Mouse (Mus musculus): ENCODE measurements around the gene Eif3k. TPM values are rescaled to one million over a fixed set of nuclear protein-coding genes. Genes with fewer than 3 reads are reported as not detected.
"Not testable (repeated sequence)": the region's sequence is repeated elsewhere in the genome, so short reads cannot be mapped to it uniquely, and the experiment has no call there.

The Eif3k gene
- polyA plus RNA-seq, 1 experiment: 343 TPM

- Histone ChIP-seq H3K27me3 (replicated peaks; ENCODE audit: control insufficient read depth, insufficient read depth, low read length) (no peaks in the 10 kb centered on the region), H3K36me3 (ENCODE audit: control insufficient read depth, insufficient read depth, low read length) (no peaks in the 10 kb centered on the region), H3K4me3 (ENCODE audit: insufficient read depth, low read depth, low read length) (no peak overlapping the region), H3K4me1 (ENCODE audit: control insufficient read depth, insufficient read depth, low read length) (peaks cover 18% of the 10 kb centered on the region), H3K27ac (ENCODE audit: insufficient read depth, low read depth, low read length) (no peak overlapping the region; the same call in 1 of the 2 replicates)
- TF ChIP-seq CTCF (conservative IDR thresholded peaks at IDR 0.05; ENCODE audit: insufficient read depth, insufficient read length, low read depth, low read length): no peak
- DNase-seq: peak; percentile 75
- 39% methylated on average over 6 of the region's 6 CpGs for WGBS
These were observed 9.8 kb downstream of the Eif3k start for GRCm38 (mm10) chr7:28971770-28972269.

DNA sequence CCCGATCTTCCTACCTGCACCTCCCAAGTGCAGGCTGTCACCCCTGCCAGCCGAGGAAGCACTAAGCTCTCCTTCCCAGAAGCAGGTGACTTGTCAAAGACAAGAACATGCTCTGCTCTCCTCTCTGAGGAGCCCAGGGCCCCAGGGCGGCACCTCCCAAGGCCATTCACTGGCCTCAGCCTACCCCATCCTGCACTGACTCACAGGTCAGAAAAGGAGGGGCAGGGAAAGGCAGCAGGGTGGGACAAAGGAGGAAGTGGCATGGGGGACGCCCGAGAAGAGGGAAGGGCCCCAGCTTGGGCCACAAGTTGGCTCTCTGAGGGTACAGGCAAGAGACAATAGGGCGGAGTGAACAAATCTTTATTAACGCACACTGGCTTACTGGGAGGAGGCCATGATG lies 10.6 kb downstream of the Eif3k start:
- TF ChIP-seq CTCF (conservative IDR thresholded peaks at IDR 0.05; ENCODE audit: insufficient read depth, insufficient read length, low read depth, low read length) (no peak), POLR2A (IDR thresholded peaks at IDR 0.05; ENCODE audit: low read depth, low read length) (no peak)
- whole genome bisulfite sequencing: 83% methylated on average over 7 of the region's 7 CpGs
- H3K4me1 ChIP-seq (ENCODE audit: control insufficient read depth, insufficient read depth, low read length): peaks cover 18% of the 10 kb centered on the region
- no peaks in the 10 kb centered on the region for H3K36me3 ChIP-seq (ENCODE audit: control insufficient read depth, insufficient read depth, low read length)
- H3K27ac ChIP-seq (ENCODE audit: insufficient read depth, low read depth, low read length): no peak overlapping the region
- no peaks in the 10 kb centered on the region for H3K27me3 ChIP-seq (replicated peaks; ENCODE audit: control insufficient read depth, insufficient read depth, low read length)
- no peak overlapping the region for H3K4me3 ChIP-seq (ENCODE audit: insufficient read depth, low read depth, low read length)
- DNase-seq: no peak

DNA sequence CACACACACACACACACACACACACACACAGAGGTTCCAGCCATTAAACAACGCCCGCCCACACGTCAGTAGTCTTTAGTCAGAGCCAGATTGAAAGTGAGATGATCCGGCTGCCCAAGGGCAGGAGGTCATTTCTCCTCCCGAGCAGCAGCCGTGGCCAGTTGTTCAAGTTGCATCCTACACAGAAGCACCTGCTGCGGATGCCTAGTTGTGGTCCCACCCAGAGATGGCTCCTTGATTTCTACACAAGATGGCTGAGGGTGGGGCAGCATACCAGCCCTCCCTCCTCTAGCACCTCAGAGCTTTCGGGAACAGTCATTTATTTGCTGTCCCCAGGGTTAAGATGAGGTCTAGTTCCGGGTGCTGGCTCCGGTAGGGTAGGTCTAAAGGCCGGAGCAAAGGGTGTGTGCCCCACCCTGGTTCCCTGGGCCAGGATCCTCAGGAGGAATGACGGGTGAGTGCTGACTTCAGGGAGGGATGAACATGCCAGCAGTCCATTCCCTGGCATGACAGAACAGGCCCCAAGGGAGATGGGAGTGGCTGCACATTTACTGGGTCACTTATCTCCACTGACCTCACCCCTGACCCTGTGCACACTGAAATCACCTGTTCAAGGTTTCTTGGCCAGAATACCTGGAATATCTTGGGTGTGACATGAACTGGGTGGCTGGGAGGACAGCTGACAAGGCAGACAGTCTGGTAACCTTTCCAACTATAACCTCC lies 11.8 kb downstream of the Eif3k start:
- peak overlapping the region; percentile 19; the same call in 1 of the 2 replicates for H3K27ac ChIP-seq (ENCODE audit: insufficient read depth, low read depth, low read length)
- peak; percentile 63 for DNase-seq
- 23% methylated on average over 12 of the region's 12 CpGs for WGBS

DNA sequence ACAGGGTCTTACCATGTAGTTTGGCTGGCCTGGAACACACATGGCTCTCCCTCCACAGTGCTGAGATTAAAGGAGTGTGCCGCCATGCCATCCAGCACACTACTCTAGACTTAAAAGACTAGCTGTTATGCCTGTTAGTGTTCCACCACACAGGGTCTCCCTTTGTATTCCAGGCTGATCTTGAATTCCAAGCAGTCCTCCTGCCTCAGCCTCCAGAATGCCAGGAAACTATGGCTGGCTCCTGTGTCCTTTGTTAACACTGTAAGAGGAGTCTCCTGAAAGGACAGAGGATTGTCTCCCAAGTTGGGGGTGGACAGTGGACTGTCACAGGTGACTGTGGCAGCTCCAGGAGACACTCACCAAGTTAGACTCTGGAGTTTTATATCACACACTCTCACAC lies 12.4 kb downstream of the Eif3k start:
- peaks cover 21% of the 10 kb centered on the region for H3K4me1 ChIP-seq (ENCODE audit: control insufficient read depth, insufficient read depth, low read length)
- no peaks in the 10 kb centered on the region for H3K36me3 ChIP-seq (ENCODE audit: control insufficient read depth, insufficient read depth, low read length)
- WGBS: 96% methylated on average over 1 of the region's 1 CpGs
- H3K27me3 ChIP-seq (replicated peaks; ENCODE audit: control insufficient read depth, insufficient read depth, low read length): no peaks in the 10 kb centered on the region
- TF ChIP-seq POLR2A (IDR thresholded peaks at IDR 0.05; ENCODE audit: low read depth, low read length): no peak
- TF ChIP-seq CTCF (conservative IDR thresholded peaks at IDR 0.05; ENCODE audit: insufficient read depth, insufficient read length, low read depth, low read length): no peak
- no peak for DNase-seq
- peak overlapping the region; percentile 25; the same call in 1 of the 2 replicates for H3K27ac ChIP-seq (ENCODE audit: insufficient read depth, low read depth, low read length)
- no peak overlapping the region for H3K4me3 ChIP-seq (ENCODE audit: insufficient read depth, low read depth, low read length)

More for the DNA sequence above, 11.8 kb downstream of the Eif3k start:
- Histone ChIP-seq H3K4me3 (ENCODE audit: insufficient read depth, low read depth, low read length) (no peak overlapping the region), H3K27me3 (replicated peaks; ENCODE audit: control insufficient read depth, insufficient read depth, low read length) (no peaks in the 10 kb centered on the region), H3K4me1 (ENCODE audit: control insufficient read depth, insufficient read depth, low read length) (peaks cover 21% of the 10 kb centered on the region), H3K36me3 (ENCODE audit: control insufficient read depth, insufficient read depth, low read length) (no peaks in the 10 kb centered on the region)
- TF ChIP-seq CTCF (conservative IDR thresholded peaks at IDR 0.05; ENCODE audit: insufficient read depth, insufficient read length, low read depth, low read length) (no peak), POLR2A (IDR thresholded peaks at IDR 0.05; ENCODE audit: low read depth, low read length) (no peak)

GRCm38 (mm10) chr7:28968120-28968519 lies 13.5 kb downstream of the Eif3k start:
- H3K27ac ChIP-seq (ENCODE audit: insufficient read depth, low read depth, low read length); H3K27me3 ChIP-seq (replicated peaks; ENCODE audit: control insufficient read depth, insufficient read depth, low read length); H3K36me3 ChIP-seq (ENCODE audit: control insufficient read depth, insufficient read depth, low read length); H3K4me3 ChIP-seq (ENCODE audit: insufficient read depth, low read depth, low read length); DNase-seq: not testable (repeated sequence)
- 93% methylated on average over 8 of the region's 8 CpGs for WGBS
- H3K4me1 ChIP-seq (ENCODE audit: control insufficient read depth, insufficient read depth, low read length): peaks cover 21% of the 10 kb centered on the region

GRCm38 (mm10) chr7:28966751-28967505 lies 14.7 kb downstream of the Eif3k start:
- Histone ChIP-seq H3K36me3 (ENCODE audit: control insufficient read depth, insufficient read depth, low read length) (no peaks in the 10 kb centered on the region), H3K4me1 (ENCODE audit: control insufficient read depth, insufficient read depth, low read length) (peaks cover 26% of the 10 kb centered on the region), H3K4me3 (ENCODE audit: insufficient read depth, low read depth, low read length) (no peak overlapping the region), H3K27ac (ENCODE audit: insufficient read depth, low read depth, low read length) (no peak overlapping the region), H3K27me3 (replicated peaks; ENCODE audit: control insufficient read depth, insufficient read depth, low read length) (no peaks in the 10 kb centered on the region)
- TF ChIP-seq POLR2A (IDR thresholded peaks at IDR 0.05; ENCODE audit: low read depth, low read length) (no peak), CTCF (conservative IDR thresholded peaks at IDR 0.05; ENCODE audit: insufficient read depth, insufficient read length, low read depth, low read length) (no peak)
- 63% methylated on average over 4 of the region's 4 CpGs for WGBS
- no peak for DNase-seq

DNA sequence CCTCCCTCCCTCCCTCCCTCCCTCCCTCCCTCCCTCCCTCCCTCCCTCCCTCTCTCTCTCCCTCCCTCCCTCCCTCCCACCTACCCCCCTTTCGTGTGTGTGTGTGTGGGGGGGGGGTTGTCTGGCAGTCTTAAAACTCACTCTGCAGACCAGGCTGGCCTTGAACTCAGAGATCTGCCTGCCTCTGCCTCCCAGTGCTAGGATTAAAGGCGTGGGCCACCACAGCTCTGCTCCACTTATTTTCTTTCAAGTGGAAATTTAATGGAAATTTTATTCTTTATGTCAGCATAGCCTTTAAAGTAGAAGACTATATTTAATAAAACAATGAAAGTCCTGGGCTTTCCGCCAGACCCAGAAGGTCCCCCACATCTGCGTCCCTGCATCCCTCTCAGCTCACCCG lies 15.5 kb downstream of the Eif3k start:
- DNase-seq: no peak
- WGBS: 90% methylated on average over 4 of the region's 5 CpGs
- H3K27ac ChIP-seq (ENCODE audit: insufficient read depth, low read depth, low read length): no peak overlapping the region

More for the DNA sequence above, 15.5 kb downstream of the Eif3k start:
- Histone ChIP-seq H3K4me1 (ENCODE audit: control insufficient read depth, insufficient read depth, low read length) (peaks cover 21% of the 10 kb centered on the region), H3K27me3 (replicated peaks; ENCODE audit: control insufficient read depth, insufficient read depth, low read length) (no peaks in the 10 kb centered on the region), H3K4me3 (ENCODE audit: insufficient read depth, low read depth, low read length) (no peak overlapping the region), H3K36me3 (ENCODE audit: control insufficient read depth, insufficient read depth, low read length) (no peaks in the 10 kb centered on the region)
- no peak for TF ChIP-seq POLR2A (IDR thresholded peaks at IDR 0.05; ENCODE audit: low read depth, low read length)
- TF ChIP-seq CTCF (conservative IDR thresholded peaks at IDR 0.05; ENCODE audit: insufficient read depth, insufficient read length, low read depth, low read length): no peak

All from kidney, adult 2 months (tissue).